Mouse (Mus musculus): ENCODE measurements around the gene Gm20914. TPM values are rescaled to one million over a fixed set of nuclear protein-coding genes. Genes with fewer than 3 reads are reported as not detected.
"Not testable (repeated sequence)": the region's sequence is repeated elsewhere in the genome, so short reads cannot be mapped to it uniquely, and the experiment has no call there.

Gene Gm20914
- not detected in 2 replicates for polyA plus RNA-seq (2016; fragmentation: Nextera tagmentation; extraction: Ambion mirVana)

GRCm38 (mm10) chrY:5725678-5726077 is at the start of gene Gm20914:
Gene Gm20914, plus strand, starts transcription at chrY:5725978.
- no CpG with 5 or more reads among the region's 4 CpGs for WGBS
- not testable (repeated sequence) for H3K4me3 ChIP-seq, H3K9ac ChIP-seq

More at GRCm38 (mm10) chrY:5725678-5726077, at the start of gene Gm20914:
- not testable (repeated sequence) for H3K4me2 ChIP-seq (replicated peaks); H3K27ac ChIP-seq; ATAC-seq (ENCODE audit: low FRiP score); H3K27me3 ChIP-seq; H3K4me1 ChIP-seq; H3K36me3 ChIP-seq; H3K9me3 ChIP-seq (replicated peaks)

Other genes with a start within 250 kb of the Gm20914 start
- gene Gm21854, start 69.0 kb upstream of the Gm20914 start, polyA plus RNA-seq (2016; fragmentation: Nextera tagmentation; extraction: Ambion mirVana) = not detected in 2 replicates
- not detected in 2 replicates for gene Gm28171, start 67.4 kb downstream of the Gm20914 start, polyA plus RNA-seq (2016; fragmentation: Nextera tagmentation; extraction: Ambion mirVana)
- gene Gm21778, start 216.5 kb downstream of the Gm20914 start, polyA plus RNA-seq (2016; fragmentation: Nextera tagmentation; extraction: Ambion mirVana) = not detected in 2 replicates